Mouse (Mus musculus) hindlimb bud, embryonic 11.5 days (tissue): ENCODE results near the gene Pds5a.
A peak's percentile ranks its signal among the peaks of the same experiment; 100 is the strongest.
"Not testable (repeated sequence)": the region's sequence is repeated elsewhere in the genome, so short reads cannot be mapped to it uniquely, and the experiment has no call there.

Experiments used
- DNase-seq: peaks from one replicate; pipeline ENCODE4 v3.0.0-alpha.2; 2012; ENCODE audit warnings: low read depth, low spot score; ENCODE audit errors: extremely low spot score

The Pds5a gene

DNA sequence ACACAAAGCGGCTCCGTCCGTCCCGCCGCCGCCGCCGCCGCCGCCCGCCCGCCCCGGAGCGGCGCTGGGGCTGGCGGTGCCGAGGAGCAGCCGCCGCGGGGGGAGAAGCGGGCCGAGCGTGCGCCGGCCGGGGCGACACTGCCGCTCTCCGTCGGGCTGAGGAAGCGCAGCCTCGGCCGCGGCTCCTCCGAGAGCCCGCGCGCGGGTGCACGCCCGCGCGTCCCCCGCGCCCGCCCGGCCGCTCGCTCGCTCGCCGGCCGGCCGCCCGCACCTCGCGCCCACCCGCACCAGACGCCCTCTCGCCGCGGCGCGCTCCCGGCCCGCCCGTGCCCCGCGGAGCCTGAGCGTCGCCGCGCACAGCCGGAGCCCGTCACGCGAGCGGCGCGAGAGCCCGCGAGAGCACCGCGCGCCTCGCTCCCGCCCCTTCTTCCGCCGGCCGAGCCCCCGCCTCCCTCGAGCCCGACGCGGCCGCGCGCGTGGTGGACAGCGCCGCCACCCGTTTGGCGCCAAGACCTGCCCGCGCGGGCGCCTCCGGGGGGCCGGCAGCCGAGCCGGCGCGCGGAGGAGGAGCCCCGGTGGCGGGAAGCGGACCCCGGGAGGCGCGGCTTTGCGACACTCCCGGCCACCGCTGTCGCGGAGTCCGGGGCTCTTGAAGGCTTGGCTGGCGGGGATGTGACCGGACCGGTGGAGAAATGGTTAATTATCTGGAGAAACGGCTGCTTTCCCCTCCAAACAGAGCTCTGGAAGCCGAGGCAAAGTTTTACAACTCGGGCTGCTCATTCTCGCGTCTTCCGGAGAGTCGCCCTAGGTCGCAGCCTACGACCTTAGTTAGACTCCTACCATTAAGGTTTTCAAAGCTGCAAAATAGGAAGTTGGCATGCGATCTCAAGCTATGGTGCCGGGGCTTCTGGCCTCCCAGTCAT, at the start of gene Pds5a:
Pds5a (minus strand) TSS at position 438 of the 923 bp plus-strand sequence.
- DNase-seq = peak; percentile 54

DNA sequence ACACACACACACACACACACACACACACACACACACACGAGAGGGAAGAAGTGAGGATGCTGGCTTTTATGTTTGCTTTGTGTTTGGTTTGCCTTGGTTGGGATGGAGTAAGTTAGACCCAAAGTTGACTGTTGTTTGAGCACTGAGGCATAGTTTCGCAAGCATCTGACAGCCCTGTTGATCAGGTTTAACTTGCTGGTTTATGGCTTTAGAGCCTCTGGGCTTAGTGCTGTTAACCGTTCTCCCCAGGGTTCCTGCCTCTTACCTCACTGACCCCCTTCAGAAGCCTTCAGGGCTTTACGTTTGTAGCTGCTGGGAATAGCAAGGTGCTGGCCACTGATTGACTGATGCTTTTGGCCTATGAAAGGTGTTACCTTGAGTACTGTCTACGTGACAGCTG, 48.8 kb upstream of the Pds5a start:
- no peak for DNase-seq

DNA sequence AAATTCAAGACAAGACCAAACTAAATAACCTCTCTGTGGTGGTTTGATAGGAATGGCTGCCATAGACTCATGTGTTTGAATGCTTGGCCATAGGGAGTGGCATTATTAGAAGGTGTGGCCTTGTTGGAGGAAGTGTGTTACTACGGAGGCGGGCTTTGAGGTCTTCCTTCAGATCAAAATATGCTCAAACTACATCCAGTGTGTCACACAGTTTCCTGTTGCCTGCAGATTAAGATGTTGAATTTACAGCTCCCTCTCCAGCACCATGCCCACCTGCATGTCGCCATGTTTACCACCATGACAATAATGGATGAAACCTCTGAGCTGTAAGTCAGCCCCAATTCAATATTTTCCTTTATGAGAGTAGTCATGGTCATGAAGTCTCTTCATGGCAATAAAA, 41.3 kb upstream of the Pds5a start:
- DNase-seq = no peak

DNA sequence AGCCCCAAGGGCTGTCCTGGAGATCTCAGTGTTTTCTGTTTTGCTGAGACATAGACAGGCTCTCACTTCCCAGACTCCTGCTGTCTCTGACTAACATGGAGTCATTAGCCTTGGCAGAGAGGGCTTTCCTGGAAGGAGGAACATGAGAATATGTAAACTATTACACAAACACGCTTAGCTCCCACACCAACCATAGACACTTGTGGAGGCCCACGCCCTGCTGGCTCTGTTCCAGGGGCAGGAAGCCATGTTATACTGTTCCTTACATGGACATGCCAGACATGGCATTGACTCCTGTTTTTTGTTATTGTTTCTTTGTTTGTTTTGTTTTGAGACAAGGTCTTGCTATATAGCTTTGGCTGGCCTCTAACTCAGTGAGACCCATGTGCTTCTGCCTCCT, 37.5 kb upstream of the Pds5a start:
- no peak for DNase-seq

DNA sequence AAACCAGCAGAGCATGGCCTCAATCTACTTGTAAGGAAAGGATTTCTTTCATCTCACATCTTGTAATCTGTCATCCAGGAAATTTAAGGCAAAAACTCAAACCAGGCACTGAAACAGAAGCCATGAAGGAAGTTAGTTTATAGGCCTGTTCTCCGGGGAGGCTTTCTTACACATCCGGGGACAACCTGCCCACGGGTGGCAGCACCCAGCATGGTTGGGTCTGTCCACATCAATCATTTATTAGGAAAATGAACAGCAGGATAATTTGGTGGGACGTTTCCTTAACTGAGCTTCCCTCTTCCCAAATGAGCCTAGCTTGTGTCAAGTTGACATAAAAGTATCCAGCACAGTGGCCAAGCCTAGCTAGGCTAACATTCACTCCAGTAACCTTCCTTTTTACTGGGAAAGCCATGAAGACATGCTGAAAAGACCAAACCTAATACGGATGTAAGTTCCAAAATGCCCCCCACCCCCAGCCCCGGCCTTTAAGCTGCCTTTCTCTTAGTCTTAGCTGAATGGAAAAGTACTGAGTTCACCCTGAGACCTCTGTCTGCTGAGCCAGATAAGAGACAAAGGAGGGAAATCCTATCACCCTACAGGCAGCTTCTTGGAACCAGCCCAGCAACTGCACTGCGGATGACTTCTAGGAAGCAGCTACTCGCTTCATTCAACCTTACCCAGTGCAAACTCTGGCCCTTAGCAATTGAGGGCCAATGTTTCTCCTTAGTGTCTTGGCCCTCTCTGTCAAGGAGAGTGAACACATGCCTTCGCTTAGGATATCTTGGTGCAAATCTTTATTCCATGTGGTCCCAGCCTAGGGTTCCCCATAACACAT, 33.3 kb upstream of the Pds5a start:
- no peak for DNase-seq

DNA sequence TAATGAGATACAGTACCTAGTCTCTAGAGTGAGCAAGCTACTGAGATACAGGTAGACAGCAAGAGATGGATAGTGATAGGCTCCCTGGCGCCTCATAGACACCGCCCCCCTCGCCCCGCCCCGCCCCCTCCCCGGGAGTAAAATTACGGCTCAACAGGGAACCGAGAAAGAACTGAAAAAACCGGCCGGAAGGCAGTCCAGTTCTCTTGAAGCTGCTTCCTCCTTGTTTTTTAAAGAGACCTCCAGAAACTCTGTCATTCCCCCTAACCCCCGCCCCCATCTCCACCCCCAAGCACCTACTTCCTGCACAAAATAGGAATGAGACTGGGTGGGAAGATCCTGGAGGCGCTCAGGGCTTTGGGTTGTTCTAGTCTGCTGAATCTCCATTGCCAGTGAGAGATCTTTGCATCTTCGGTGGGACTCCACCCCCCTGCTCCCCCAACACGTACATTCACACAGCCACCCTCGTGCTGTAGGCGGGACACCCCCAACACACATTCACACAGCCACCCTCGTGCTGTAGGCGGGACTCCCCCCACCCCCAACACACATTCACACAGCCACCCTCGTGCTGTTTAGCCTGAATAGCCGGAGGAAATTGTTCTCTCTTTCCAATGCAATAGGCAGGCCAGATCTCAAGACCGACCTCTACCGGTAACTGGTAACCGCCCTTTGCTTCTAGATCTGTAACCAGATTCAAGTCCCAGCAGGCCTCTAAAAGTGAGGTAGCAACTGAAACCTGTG, 26.4 kb upstream of the Pds5a start:
- DNase-seq = peak; percentile 28

DNA sequence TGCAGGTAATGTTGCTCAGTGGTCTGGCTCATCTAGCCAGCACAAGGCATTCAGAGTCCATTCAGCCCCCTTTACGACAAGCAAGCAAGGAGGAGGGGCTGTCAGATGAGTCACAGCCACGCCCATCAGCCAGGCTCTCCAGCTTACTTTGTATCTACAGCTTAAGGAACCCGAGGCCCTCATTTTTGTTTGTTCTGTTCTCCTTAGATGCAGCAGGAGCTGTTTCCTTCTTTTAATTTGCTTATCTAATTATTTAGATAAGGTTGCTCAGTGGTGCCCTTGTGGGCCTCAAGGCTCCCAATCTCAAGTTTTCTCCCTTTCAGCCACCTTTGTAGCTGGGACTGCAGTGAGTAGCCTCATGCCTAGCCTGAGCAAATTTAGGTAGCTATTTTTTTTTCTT, 20.3 kb upstream of the Pds5a start:
- no peak for DNase-seq

DNA sequence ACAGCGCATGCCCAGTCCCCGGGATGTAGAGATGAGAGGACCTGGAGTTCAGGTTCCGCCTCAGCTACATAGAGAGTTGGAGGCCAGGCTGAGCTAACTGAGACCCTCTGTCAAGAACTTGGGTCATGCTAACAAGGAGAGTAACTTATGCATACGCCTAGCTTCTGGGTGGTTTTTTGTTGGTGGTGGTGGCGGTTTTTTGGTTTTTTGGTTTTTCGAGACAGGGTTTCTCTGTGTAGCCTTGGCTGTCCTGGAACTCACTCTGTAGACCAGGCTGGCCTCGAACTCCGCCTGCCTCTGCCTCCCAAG, 19.8 kb upstream of the Pds5a start:
- not testable (repeated sequence) for DNase-seq

DNA sequence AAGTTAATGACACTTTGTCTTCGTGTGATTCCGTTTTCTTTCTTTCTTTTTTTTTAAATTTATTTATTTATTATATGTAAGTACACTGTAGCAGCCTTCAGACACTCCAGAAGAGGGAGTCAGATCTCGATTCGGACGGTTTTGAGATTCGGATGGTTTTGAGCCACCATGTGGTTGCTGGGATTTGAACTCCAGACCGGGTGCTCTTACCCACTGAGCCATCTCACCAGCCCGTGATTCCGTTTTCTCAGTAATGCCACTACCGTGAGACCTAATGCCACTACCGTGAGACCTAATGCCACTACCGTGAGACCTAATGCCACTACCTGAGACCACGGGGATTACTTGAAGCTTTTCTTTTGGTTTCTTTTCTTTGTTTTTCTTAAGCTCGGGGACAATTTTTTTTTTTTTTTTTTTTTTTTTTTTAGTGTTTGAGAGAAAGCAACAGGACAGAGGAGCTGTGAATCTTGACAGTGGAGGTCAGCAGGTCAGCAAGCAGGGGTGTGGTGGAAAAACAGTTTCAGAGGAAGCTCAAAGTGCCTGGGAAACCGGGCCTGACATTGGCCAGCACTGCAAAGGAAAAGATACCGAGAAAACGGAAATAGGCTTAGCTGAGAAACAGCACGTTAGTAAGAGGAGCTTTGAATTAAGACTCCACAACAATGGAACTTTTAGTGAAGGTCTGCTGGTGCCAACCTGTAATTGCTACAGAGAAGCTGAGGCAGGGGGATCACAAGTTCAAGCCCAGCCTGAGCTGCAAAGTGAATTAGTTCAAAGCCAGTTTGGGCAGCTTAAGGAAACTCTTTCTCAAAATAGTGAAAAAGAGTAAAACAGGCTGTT, 19.2 kb upstream of the Pds5a start:
- no peak for DNase-seq

DNA sequence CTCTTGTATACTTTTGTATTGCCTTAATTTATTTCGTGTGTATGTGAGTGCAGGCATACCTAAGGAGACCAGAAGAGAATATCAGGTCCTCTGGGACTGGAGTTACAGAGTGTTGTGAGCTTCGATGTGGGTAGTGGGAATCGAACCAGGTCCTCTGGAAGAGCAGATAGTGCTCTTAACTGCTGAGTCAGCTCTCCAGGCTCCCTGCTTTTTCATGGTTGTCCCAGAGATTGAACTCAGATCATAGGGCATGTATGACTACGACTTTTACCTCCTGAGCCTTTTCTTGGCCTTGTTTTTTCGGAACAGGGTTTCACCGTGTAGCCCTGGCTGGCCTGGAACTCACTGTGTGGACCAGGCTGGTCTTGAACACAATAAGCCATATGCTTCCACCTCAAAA, 17.0 kb upstream of the Pds5a start:
- no peak for DNase-seq

DNA sequence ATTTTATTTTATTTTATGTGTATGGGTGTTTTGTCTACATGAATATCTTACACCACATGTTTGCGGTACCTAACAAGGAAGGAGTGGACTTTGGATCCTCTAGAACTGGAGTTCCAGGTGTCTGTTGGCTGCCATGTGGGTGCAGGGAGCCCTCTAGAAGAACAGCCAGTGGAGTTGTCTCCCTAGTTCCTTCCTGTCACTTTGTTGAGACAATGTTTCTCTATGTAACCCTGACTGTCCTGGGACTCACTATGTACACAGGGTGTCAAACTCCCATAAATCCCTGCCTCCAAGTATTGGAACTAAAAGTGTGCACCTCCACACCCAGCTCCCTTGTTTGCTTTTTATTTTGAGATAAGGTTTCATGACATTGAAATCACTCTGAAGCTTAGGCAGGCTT, 13.4 kb upstream of the Pds5a start:
- no peak for DNase-seq

DNA sequence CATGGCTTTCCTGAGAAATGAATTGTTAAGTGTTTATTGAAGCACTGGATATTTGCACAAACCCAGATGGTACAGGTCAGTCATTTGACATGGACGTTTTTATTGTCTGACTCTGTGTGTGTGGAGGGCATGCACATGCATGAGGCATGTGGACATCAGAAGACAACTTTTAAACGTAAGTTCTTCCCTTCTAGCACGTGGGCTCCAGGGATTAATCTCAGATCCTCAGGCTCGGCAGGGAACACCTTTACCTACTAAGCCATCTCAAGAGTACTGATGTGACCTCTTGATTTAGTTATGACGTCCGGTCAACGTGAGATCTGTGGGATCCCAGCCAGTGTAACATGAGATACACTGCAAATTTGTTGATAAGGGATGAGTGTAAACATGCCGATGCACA, 12.2 kb upstream of the Pds5a start:
- no peak for DNase-seq

DNA sequence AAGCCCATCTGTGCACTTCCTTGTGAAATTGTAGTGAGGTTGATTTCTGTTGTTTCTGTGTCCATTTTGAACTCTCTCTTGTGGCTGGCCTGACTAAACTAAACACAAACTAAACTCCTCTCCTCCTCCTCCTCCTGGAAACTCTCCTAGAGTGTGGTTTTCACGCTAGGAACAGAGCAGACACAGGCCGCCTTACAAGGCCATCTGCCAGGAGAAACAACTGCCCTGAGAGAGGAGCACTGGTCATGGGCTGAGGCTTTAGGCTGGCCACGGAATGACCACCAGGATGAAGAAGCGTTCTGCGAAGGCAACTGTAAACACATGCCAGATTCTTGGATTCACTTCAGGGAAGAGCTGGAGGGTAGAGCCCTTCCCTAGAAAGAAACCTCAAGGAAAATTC, 8.9 kb upstream of the Pds5a start:
- DNase-seq = no peak

DNA sequence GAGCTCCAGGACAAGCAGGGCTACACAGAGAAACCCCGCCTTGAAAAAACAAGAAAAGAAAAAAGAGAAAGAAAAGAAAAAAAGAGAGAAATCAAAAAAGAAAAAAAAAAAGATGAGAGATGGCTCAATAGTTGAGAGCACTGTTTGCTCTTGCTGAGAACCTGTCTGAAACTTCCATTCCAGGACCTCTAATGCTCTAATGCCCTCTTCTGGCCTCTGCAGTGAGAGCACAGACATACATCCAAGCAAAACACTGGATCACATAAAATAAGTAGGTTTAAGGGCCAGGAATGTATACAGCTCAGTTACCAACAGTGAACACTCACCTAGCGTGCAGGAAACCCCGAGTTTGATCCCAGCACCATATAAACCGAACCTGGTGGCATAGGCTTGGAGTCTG, 8.1 kb upstream of the Pds5a start:
- DNase-seq = no peak

DNA sequence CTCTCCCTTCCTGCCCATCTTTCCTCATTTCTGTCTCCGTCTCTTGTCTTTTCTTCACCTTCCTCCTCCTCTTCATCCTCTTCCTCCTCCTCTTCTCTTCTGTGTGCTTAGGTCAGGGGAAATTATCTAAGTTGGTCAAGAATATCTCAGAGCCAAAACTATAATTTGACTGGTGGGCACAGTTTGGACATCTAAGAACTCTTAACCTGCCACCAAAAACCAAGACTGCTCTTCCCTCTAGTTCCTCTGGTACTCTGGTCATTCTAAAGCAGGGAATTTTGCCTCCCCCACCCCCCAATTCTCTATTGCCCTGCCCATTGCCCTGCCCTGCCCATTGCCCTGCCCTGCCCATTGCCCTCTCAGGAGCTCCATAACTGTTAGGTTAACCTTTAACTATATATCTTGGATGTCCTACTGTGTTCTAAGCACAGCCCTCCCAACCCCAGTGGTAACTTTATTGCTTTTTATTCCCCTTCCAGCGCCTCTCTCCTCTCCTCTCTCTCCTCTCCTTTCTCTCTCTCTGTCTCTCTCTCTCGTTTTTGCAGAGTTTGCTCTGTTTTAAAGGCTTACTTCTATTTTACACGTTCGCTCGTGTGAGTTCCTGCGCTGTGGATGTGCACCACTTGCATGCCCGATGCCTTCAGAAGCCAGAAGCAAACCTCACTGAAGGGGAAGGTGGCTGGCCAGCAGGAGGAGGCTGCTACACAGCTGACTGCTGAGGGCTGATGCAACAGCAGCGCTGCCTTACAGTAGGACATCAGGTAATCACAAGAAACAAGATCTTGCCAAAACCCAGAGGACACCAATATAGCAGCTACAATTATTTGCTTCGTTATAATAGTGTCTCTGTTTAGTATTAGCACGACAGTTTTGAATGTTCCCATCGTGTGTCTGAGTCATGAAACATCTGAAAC, 6.9 kb upstream of the Pds5a start:
- DNase-seq = no peak

DNA sequence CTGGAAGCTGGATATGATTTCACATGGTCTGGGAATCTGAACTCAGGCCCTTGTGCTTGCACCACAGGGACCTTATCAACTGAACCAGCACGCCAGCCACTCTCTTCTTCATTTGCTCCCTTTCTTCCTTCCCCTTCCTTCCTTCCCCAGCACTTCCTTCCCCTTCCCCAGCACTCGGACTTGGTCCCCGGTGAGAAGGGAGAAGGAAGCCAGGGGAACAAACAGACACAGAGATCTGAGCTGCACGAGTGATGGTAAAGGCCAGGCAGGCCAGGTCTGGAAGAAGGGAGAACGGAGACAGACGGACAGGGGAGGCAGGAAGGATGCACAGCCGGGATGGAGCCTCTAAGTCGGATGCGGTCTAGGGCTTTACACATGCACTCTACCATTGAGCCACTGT, 5.2 kb upstream of the Pds5a start:
- DNase-seq = no peak

DNA sequence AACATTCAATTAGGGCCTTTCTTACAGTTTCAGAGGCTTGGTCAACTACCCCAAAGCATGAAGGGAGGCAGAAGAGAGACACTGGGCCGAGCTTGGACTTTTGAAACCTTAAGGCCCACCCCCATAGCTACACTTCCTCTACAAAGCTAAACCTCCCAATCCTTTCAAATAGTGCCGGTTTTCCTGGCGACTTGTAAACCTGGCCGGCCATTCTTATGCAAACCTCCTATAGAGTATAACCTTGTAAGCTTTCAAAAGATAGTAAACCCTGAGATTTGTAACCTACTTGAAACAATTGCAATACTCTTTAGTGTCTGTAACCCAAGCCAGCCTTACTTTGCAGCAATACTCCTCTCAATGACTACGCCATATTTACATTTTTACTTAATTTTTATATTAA, 2.0 kb upstream of the Pds5a start:
- DNase-seq = no peak

DNA sequence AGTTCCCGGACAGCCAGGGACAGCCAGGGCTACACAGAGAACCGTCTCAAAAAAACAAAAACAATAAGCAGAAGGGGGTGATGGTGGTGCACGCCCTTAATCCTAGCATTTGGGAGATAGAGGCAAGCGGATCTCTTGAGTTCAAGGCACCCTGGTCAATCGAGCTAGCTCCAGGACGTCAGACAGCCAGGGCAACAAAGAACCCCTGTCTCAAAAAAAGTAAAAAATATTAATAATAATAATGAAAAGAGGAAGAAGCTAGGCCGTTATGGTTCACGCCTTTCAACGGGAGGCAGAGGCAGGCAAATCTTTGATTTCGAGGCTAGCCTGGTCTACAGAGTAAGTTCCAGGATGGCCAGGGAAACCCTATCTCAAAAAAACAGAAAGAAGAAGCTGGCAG, 1.1 kb upstream of the Pds5a start:
- DNase-seq = no peak

DNA sequence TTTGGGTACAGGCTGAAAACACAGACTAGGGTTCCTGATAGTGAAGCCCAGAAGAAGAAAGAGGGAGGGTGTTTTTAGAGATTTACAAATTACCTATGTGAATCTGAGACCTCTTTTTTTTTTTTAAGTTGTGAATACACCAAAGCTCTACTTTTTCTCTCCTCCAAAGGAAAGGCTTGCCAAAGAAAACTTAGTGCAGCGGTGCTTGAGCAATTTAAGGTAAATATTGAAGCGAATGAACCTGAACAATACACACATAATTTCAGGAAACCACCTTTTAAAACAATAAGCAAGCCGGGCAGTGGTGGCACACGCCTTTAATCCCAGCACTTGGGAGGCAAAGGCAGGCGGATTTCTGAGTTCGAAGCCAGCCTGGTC, 675 bp upstream of the Pds5a start:
- no peak for DNase-seq

DNA sequence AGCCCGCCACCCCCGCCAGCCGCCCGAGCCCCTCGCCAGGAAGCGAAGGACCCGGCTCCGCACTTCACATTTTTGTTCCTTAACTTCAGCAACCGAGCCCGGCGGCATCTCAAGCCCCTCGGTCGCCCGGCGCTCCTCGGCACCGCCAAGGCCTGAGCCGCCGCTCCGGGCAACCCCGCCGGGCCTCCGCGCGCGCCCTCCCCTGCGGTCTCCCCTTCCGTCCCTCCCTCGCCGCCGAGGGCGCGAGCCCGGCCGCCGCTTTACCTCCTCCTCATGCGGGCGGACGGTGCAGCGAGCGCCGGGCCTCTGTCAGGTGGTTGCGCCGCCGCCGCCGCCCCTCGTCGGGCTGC, 612 bp downstream of the Pds5a start:
- DNase-seq = no peak
